Mouse (Mus musculus): ENCODE data around the gene Creb5.

- TF ChIP-seq EP300 (IDR thresholded peaks at IDR 0.05) = no peak
- no peak for TF ChIP-seq CTCF (IDR thresholded peaks at IDR 0.05)
These were observed 15.4 kb upstream of the Creb5 start for GRCm38 (mm10) chr6:53271636-53272035.

All from lung, postnatal 0 days (tissue).